Mouse (Mus musculus): ENCODE results near the gene Ciz1. TPM values are rescaled to one million over a fixed set of nuclear protein-coding genes. Genes with fewer than 3 reads are reported as not detected.

Gene Ciz1
- polyA plus RNA-seq, 1 experiment from 2014 or later: 57.7 TPM

DNA sequence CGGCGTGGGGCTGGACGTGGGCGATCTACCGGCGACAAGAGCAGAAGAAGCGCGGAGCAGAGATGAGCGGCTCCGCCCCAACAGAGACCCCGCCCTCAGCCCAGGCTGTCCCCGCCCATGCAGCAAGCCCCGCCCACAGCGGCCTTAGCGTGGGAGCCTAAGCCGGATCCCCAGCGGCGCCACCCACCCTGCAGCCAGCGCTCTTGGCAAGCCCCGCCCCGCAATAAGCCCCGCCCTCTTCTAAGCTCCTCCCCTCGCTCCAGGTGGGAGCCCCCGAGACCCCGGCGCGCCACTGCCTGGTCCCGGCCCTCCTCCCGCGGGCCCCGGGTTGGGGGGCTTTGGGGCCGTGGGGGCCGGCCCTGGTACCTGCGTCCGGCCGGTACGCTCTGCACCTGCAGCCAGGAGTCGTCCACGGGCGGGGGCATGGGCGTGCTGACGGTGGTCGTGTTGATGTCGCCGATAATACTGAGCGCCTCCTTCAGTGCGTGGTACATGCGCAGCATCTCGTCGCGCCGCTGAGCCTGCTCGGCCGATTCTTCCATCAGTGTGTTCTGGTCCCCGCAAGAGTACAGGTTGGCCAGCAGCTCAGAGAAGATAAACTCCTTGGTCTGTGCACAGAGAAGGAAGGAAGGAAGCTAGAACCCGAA is 39.7 kb upstream of the Ciz1 start:
- Histone ChIP-seq H3K4me3 (peak overlapping the region; percentile 88), H3K4me1 (peaks cover 67% of the 10 kb centered on the region), H3K36me3 (replicated peaks) (peaks cover 27% of the 10 kb centered on the region), H3K27ac (peak overlapping the region; percentile 88), H3K9me3 (no peaks in the 10 kb centered on the region), H3K27me3 (ENCODE audit: poor library complexity, severe bottlenecking) (peaks cover 61% of the 10 kb centered on the region)
- DNase-seq (ENCODE audit: extremely low spot score, low spot score): peak; percentile 92
- WGBS: under 1% methylated on average over 56 of the region's 56 CpGs

- no peak overlapping the region for H3K4me3 ChIP-seq
- H3K27me3 ChIP-seq (ENCODE audit: poor library complexity, severe bottlenecking): peaks cover 84% of the 10 kb centered on the region
- peak overlapping the region; percentile 84; the same call in 1 of the 2 replicates for H3K27ac ChIP-seq
- WGBS: 98% methylated on average over 14 of the region's 14 CpGs
- H3K4me1 ChIP-seq: peaks cover 81% of the 10 kb centered on the region
- H3K36me3 ChIP-seq (replicated peaks): peaks cover 6% of the 10 kb centered on the region
- no peaks in the 10 kb centered on the region for H3K9me3 ChIP-seq
- no peak for DNase-seq (ENCODE audit: extremely low spot score, low spot score)
These were observed 37.3 kb upstream of the Ciz1 start for GRCm38 (mm10) chr2:32314831-32315230.

DNA sequence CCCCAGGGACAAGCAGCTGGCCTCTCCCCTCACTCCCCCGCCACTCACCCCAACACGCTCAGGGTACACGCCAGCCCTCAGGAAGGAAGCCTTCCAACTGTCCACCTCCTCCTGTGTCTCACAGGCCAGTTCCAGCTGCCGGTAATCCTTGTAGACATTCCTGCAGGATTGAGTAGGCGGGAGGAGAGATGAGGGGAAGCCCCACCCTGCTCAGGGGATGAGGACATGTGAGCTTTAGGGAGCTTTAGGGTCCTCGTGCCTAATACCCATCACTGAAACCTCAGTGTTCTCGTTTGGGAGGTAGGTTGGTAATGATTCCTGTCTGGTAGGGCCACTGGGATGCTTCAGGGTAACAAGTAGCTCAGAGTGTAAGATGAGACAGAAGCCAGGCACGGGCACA is 36.4 kb upstream of the Ciz1 start:
- 12% methylated on average over 8 of the region's 8 CpGs for WGBS
- peak overlapping the region; percentile 84 for H3K27ac ChIP-seq
- peak overlapping the region; percentile 0; the same call in 1 of the 2 replicates for H3K4me3 ChIP-seq
- H3K36me3 ChIP-seq (replicated peaks): no peaks in the 10 kb centered on the region
- no peaks in the 10 kb centered on the region for H3K9me3 ChIP-seq
- DNase-seq (ENCODE audit: extremely low spot score, low spot score): no peak
- H3K27me3 ChIP-seq (ENCODE audit: poor library complexity, severe bottlenecking): peaks cover 75% of the 10 kb centered on the region
- peaks cover 81% of the 10 kb centered on the region for H3K4me1 ChIP-seq

- Histone ChIP-seq H3K9me3 (no peaks in the 10 kb centered on the region), H3K36me3 (replicated peaks) (no peaks in the 10 kb centered on the region), H3K4me3 (0 out of 2 replicates have a peak overlapping the region, but pooled peaks have one; percentile 16), H3K27ac (peak overlapping the region; percentile 84), H3K27me3 (ENCODE audit: poor library complexity, severe bottlenecking) (peaks cover 66% of the 10 kb centered on the region), H3K4me1 (peaks cover 73% of the 10 kb centered on the region)
- no peak for DNase-seq (ENCODE audit: extremely low spot score, low spot score)
- 70% methylated on average over 20 of the region's 20 CpGs for WGBS
These were observed 35.1 kb upstream of the Ciz1 start for GRCm38 (mm10) chr2:32316887-32317656.

- WGBS: 8% methylated on average over 19 of the region's 19 CpGs
- Histone ChIP-seq H3K36me3 (replicated peaks) (no peaks in the 10 kb centered on the region), H3K4me1 (peaks cover 67% of the 10 kb centered on the region), H3K27me3 (ENCODE audit: poor library complexity, severe bottlenecking) (peaks cover 60% of the 10 kb centered on the region), H3K27ac (peak overlapping the region; percentile 84), H3K9me3 (no peaks in the 10 kb centered on the region), H3K4me3 (peak overlapping the region; percentile 46)
- DNase-seq (ENCODE audit: extremely low spot score, low spot score): peak; percentile 73
These were observed 34.2 kb upstream of the Ciz1 start for GRCm38 (mm10) chr2:32317791-32318417.

DNA sequence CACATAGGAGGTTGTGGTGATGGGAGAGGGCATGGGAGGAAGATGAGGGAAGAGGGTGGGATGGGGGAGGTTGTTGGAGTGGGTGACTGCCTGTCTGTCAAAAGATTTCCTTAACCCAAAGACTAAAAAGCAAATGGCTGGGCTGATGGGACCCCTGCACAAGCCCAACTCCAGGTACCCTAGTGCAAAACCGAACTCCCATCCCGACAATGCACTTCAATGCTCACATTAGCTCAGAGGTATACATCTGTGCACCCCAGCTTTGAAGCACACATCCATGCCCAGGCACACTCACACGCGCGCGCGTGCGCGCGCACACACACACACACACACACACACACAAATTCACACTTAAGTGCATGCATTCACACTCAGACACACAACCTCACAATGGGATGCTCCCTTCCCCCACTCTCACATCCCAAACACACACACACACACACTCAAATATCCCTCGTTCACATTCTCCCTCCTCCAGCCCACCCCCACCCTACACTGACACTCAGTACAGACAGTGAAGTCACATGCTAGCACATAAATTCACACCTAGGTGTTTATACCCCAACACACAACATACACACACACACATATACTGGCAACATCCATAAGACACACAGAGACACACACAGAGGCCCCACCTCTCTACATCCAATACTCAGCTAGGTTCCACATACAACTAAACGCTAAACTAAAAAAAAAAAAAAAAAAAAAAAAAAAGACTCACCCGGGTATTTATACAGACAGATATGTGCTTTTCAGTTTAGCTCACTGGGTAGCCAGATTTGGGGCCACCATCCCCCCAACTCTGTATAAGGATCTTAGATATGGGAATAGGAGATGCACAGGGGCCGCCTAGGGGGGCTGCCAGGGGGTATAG is 33.2 kb upstream of the Ciz1 start:
- H3K4me3 ChIP-seq: peak overlapping the region; percentile 46
- peak overlapping the region; percentile 84 for H3K27ac ChIP-seq
- H3K27me3 ChIP-seq (ENCODE audit: poor library complexity, severe bottlenecking): peaks cover 49% of the 10 kb centered on the region
- no peaks in the 10 kb centered on the region for H3K9me3 ChIP-seq
- H3K36me3 ChIP-seq (replicated peaks): no peaks in the 10 kb centered on the region; the same call in 1 of the 2 replicates
- no peak for DNase-seq (ENCODE audit: extremely low spot score, low spot score)
- WGBS: 73% methylated on average over 14 of the region's 14 CpGs
- H3K4me1 ChIP-seq: peaks cover 73% of the 10 kb centered on the region

DNA sequence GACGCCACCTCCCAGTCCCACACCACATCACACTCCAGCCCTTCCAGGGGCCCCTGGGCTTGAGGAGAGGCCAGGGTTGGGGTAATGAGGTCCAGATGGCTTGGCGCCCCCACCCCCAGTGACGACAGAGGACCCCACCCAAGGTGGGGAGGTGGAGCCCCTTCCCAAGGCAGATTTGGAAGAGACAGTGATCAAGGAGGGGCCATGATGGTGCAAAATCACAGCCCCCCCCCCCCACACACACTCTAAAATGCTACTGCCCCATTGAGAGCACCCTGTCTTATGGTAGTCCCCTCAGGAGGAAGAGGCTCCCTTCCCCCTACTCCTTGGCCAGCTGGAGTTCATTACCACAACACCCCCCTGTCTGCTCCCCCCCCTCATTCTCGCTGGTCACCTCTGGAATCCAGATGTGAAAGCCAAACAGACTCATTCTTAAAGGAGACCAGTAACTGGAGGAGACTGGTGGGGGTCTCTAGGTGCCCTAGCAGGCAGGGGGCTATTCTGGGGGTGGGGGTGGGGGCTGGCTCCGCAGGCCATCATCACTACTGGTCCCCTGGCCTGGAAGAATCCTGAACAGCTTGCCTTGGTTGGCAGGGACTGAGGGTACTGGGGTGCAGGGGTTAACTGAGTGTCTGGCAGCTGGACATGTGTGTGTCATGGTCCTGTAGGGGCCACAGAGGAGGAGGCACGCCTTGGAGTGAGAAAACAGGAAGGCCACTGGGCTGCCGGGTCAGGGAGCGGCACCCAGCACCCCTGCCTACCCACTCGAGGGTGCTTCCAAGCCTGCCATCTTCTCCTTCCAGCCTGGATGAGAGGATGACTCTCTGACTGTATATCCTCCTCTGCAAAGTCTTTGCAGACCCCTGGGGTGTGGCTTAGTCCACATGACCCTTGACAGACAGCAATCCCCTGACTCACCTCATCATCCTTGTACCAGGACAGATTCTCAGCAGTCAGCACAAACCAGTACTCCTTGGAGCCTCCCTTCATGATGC is 32.2 kb upstream of the Ciz1 start:
- peak overlapping the region; percentile 84 for H3K27ac ChIP-seq
- H3K9me3 ChIP-seq: no peaks in the 10 kb centered on the region
- WGBS: 49% methylated on average over 9 of the region's 9 CpGs
- peaks cover 71% of the 10 kb centered on the region for H3K4me1 ChIP-seq
- no peaks in the 10 kb centered on the region; the same call in 1 of the 2 replicates for H3K36me3 ChIP-seq (replicated peaks)
- H3K27me3 ChIP-seq (ENCODE audit: poor library complexity, severe bottlenecking): peaks cover 46% of the 10 kb centered on the region
- H3K4me3 ChIP-seq: peak overlapping the region; percentile 20
- peak; percentile 43 for DNase-seq (ENCODE audit: extremely low spot score, low spot score)

DNA sequence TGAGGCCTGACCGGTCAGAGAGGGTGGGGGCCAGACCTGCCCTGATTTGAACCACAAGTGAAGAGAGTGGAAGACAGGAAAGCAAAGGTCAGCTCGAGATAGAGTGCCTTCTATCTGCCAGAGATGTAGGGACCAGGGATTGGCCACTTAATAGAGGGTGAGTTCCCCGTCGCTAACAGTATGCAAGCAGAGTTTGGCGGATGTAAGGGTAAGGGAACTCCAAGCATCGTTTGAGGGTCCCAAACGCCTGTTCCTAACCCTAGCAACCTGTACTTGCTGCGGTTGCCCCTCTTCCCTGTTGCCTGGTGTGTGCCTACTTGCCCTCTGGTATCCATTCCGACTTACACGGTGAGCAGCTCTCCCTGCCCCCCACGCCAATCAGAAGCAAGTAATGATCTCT is 31.4 kb upstream of the Ciz1 start:
- Histone ChIP-seq H3K36me3 (replicated peaks) (no peaks in the 10 kb centered on the region; the same call in 1 of the 2 replicates), H3K9me3 (no peaks in the 10 kb centered on the region), H3K27ac (peak overlapping the region; percentile 84), H3K4me3 (peak overlapping the region; percentile 20; the same call in 1 of the 2 replicates), H3K27me3 (ENCODE audit: poor library complexity, severe bottlenecking) (peaks cover 37% of the 10 kb centered on the region), H3K4me1 (peaks cover 62% of the 10 kb centered on the region)
- WGBS: 75% methylated on average over 11 of the region's 11 CpGs
- DNase-seq (ENCODE audit: extremely low spot score, low spot score): no peak

- 78% methylated on average over 9 of the region's 9 CpGs for WGBS
These were observed 30.4 kb upstream of the Ciz1 start for GRCm38 (mm10) chr2:32321591-32322298.

DNA sequence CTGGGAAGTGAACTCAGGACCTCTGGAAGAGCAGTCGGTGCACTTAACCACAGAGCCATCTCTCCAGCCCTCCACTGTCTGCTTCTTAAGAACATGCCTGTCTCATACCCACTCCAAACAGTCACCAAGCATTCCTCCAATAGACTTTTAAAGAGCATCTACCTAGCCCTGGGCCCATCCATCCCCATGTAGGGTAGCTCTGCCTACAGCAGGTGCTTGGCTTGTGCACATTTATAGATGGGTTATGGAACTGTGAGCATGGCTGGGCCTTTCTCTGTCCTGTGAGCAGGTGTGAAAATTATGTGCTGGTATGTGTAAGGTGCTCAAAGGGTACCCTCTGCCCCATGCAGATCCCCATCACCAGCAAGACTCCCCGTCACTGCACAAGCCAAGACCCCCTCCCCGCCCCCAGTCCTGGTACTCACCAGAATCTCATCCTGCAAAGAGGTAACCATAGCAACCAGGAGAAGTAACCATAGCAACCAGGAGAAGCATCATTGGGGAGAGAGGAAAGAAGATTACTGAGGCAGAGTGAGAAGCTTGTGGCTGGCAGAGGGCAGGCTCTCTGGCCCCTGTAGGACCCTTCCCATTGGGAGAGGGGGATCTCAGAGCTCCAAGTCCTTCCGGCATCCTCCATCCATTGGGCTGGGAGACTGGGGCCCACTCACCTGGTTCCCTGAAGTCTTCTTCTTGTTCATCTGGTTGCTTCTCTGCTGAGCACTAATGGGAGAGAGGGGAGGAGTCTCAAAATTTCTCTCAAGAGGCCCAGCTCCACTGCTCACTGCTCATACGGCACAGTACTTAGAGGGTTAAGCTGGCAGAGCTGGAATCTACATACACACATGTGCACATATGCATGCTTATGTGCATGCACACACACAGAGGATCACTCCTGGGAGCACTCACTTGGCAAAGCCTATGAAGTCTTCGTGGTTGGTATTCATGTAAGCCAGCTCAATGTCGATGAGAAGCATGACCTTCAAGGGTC is 29.1 kb upstream of the Ciz1 start:
- Histone ChIP-seq H3K27ac (no peak overlapping the region), H3K36me3 (replicated peaks) (no peaks in the 10 kb centered on the region; the same call in 1 of the 2 replicates)
- 80% methylated on average over 7 of the region's 7 CpGs for WGBS

More at GRCm38 (mm10) chr2:32321591-32322298, 30.4 kb upstream of the Ciz1 start:
- Histone ChIP-seq H3K27ac (no peak overlapping the region), H3K9me3 (no peaks in the 10 kb centered on the region), H3K36me3 (replicated peaks) (no peaks in the 10 kb centered on the region; the same call in 1 of the 2 replicates), H3K4me3 (no peak overlapping the region), H3K4me1 (peaks cover 52% of the 10 kb centered on the region), H3K27me3 (ENCODE audit: poor library complexity, severe bottlenecking) (peaks cover 30% of the 10 kb centered on the region)
- DNase-seq (ENCODE audit: extremely low spot score, low spot score): no peak

More for the DNA sequence above, 29.1 kb upstream of the Ciz1 start:
- Histone ChIP-seq H3K4me1 (peaks cover 39% of the 10 kb centered on the region), H3K27me3 (ENCODE audit: poor library complexity, severe bottlenecking) (peaks cover 17% of the 10 kb centered on the region), H3K4me3 (no peak overlapping the region), H3K9me3 (no peaks in the 10 kb centered on the region)
- no peak for DNase-seq (ENCODE audit: extremely low spot score, low spot score)
